Comparison of ENCODE assay signal across 8 mouse cellular contexts in the genomic region with DNA sequence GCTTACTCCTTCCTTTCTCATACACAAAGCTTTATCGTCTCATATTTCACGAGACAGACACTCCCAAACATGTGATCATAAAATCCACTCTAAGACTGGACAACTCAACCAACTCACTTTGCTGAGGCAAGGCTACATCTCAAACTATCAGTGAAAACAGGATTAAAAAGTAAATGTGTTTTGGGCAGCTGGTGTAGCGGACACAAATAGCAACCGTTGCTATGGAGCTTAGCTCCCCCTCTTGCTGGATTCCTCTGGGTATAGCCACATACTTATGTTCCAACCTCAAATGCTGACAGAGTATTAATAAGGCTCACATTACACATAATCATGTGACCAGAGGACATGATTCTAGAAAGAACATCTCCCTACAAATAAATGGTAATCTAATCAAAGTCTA. TPM values are rescaled to one million over a fixed set of nuclear protein-coding genes. Genes with fewer than 3 reads are reported as not detected.
A peak's percentile ranks its signal among the peaks of the same experiment; 100 is the strongest.
DNase-seq lines count a peak whose midpoint lies in the region; ATAC-seq and TF ChIP-seq lines count a peak whose summit lies in the region.

No protein-coding gene starts in this region.

- peaks cover 1% of the 10 kb centered on the region; the same call in 1 of the 2 replicates for H3K4me1 ChIP-seq in kidney, postnatal 0 days (replicated peaks; ENCODE audit: insufficient read depth, low read length)
- peaks cover 13% of the 10 kb centered on the region for H3K4me1 ChIP-seq in embryonic facial prominence, embryonic 13.5 days
- H3K4me1 ChIP-seq in hindbrain, embryonic 13.5 days (replicated peaks), result peaks cover 34% of the 10 kb centered on the region
- H3K4me1 ChIP-seq in midbrain, embryonic 14.5 days (ENCODE audit: control insufficient read depth, insufficient read depth, low read length), result peaks cover 22% of the 10 kb centered on the region

- peak; percentile 88 for DNase-seq in kidney, postnatal 0 days (ENCODE audit: low spot score)
- DNase-seq in kidney, adult 11 months, result no peak
- peak; percentile 80 for DNase-seq in midbrain, embryonic 14.5 days
- DNase-seq in cerebellum, postnatal 25 days, result no peak
- no peak for DNase-seq in cerebellum, postnatal 10 days
- DNase-seq in cerebellum, postnatal 36 days, result no peak

- H3K27me3 ChIP-seq in kidney, postnatal 0 days (ENCODE audit: insufficient read depth, low read length), result no peaks in the 10 kb centered on the region
- H3K27me3 ChIP-seq in embryonic facial prominence, embryonic 13.5 days, result no peaks in the 10 kb centered on the region
- H3K27me3 ChIP-seq in hindbrain, embryonic 13.5 days, result no peaks in the 10 kb centered on the region
- no peaks in the 10 kb centered on the region for H3K27me3 ChIP-seq in midbrain, embryonic 14.5 days (ENCODE audit: control insufficient read depth, insufficient read depth, low read length)

- peaks cover 17% of the 10 kb centered on the region for H3K36me3 ChIP-seq in kidney, postnatal 0 days (ENCODE audit: insufficient read depth, low read length)
- H3K36me3 ChIP-seq in embryonic facial prominence, embryonic 13.5 days, result peaks cover 35% of the 10 kb centered on the region
- peaks cover 34% of the 10 kb centered on the region for H3K36me3 ChIP-seq in hindbrain, embryonic 13.5 days
- peaks cover 35% of the 10 kb centered on the region for H3K36me3 ChIP-seq in midbrain, embryonic 14.5 days (ENCODE audit: control insufficient read depth, insufficient read depth, low read length)

- H3K27ac ChIP-seq in kidney, postnatal 0 days, result no peak overlapping the region
- no peak overlapping the region; the same call in 1 of the 2 replicates for H3K27ac ChIP-seq in embryonic facial prominence, embryonic 13.5 days
- H3K27ac ChIP-seq in hindbrain, embryonic 13.5 days, result peak overlapping the region; percentile 40
- H3K27ac ChIP-seq in midbrain, embryonic 14.5 days (replicated peaks; ENCODE audit: low read depth, low read length), result peak overlapping the region; percentile 37; the same call in 1 of the 2 replicates

- H3K4me2 ChIP-seq in kidney, postnatal 0 days (ENCODE audit: low read length), result 0 out of 2 replicates have a peak overlapping the region, but pooled peaks have one; percentile 22
- peak overlapping the region; percentile 18; the same call in 1 of the 2 replicates for H3K4me2 ChIP-seq in embryonic facial prominence, embryonic 13.5 days
- peak overlapping the region; percentile 22 for H3K4me2 ChIP-seq in hindbrain, embryonic 13.5 days
- H3K4me2 ChIP-seq in midbrain, embryonic 14.5 days (ENCODE audit: low read length), result peak overlapping the region; percentile 27

- peak; percentile 84 for ATAC-seq in kidney, postnatal 0 days (replicated peaks; ENCODE audit: low FRiP score, low read depth)
- peak; percentile 78; the same call in 1 of the 2 replicates for ATAC-seq in embryonic facial prominence, embryonic 13.5 days (ENCODE audit: insufficient number of reproducible peaks, insufficient read depth, low FRiP score, low TSS enrichment, low read depth)
- ATAC-seq in hindbrain, embryonic 13.5 days (ENCODE audit: low FRiP score), result peak; percentile 88
- ATAC-seq in midbrain, embryonic 14.5 days (ENCODE audit: low FRiP score, low TSS enrichment), result no peak; the same call in 1 of the 2 replicates

- H3K4me3 ChIP-seq in kidney, postnatal 0 days (replicated peaks; ENCODE audit: low read depth, low read length), result no peak overlapping the region
- H3K4me3 ChIP-seq in embryonic facial prominence, embryonic 13.5 days, result no peak overlapping the region
- 0 out of 2 replicates have a peak overlapping the region, but pooled peaks have one; percentile 1 for H3K4me3 ChIP-seq in hindbrain, embryonic 13.5 days
- H3K4me3 ChIP-seq in midbrain, embryonic 14.5 days (replicated peaks; ENCODE audit: low read depth, low read length), result no peak overlapping the region

- no peak overlapping the region for H3K9ac ChIP-seq in kidney, postnatal 0 days (ENCODE audit: low read depth, low read length)
- H3K9ac ChIP-seq in embryonic facial prominence, embryonic 13.5 days, result no peak overlapping the region
- no peak overlapping the region for H3K9ac ChIP-seq in hindbrain, embryonic 13.5 days
- no peak overlapping the region for H3K9ac ChIP-seq in midbrain, embryonic 14.5 days (replicated peaks; ENCODE audit: low read length)

- no peaks in the 10 kb centered on the region for H3K9me3 ChIP-seq in kidney, postnatal 0 days (replicated peaks; ENCODE audit: low read length)
- H3K9me3 ChIP-seq in embryonic facial prominence, embryonic 13.5 days, result peaks cover 3% of the 10 kb centered on the region; the same call in 1 of the 2 replicates
- no peaks in the 10 kb centered on the region for H3K9me3 ChIP-seq in hindbrain, embryonic 13.5 days
- H3K9me3 ChIP-seq in midbrain, embryonic 14.5 days (ENCODE audit: control insufficient read depth, low read length), result no peaks in the 10 kb centered on the region

- 40% methylated on average over 4 of the region's 4 CpGs for WGBS in kidney, postnatal 0 days
- WGBS in embryonic facial prominence, embryonic 13.5 days, result 40% methylated on average over 4 of the region's 4 CpGs
- WGBS in hindbrain, embryonic 13.5 days, result 40% methylated on average over 4 of the region's 4 CpGs
- 30% methylated on average over 4 of the region's 4 CpGs for WGBS in midbrain, embryonic 14.5 days

- TF ChIP-seq CTCF in kidney, postnatal 0 days (IDR thresholded peaks at IDR 0.05; ENCODE audit: low read depth), result no peak

RNA-seq across cellular contexts. Expression of a gene that starts 29.9 kb away (rescaled TPM):
- 19.8 and 19.9 TPM in 2 replicates for polyA plus RNA-seq in kidney, postnatal 0 days (2015; fragmentation: Nextera tagmentation; extraction: Ambion mirVana)
- polyA plus RNA-seq in embryonic facial prominence, embryonic 13.5 days (2015; fragmentation: Nextera tagmentation; extraction: Ambion mirVana), result 42.8 and 53.9 TPM in 2 replicates
- polyA plus RNA-seq in hindbrain, embryonic 13.5 days (2015; fragmentation: Nextera tagmentation; extraction: Ambion mirVana), result 155 and 169 TPM in 2 replicates
- polyA plus RNA-seq in midbrain, embryonic 14.5 days (2014; fragmentation: Nextera tagmentation; extraction: Ambion mirVana), result 152 and 202 TPM in 2 replicates

Comparison
In these comparisons a context has a peak if more than half of its experiments do, and no peak if none do; other contexts are left out.
1. DNase-seq: peak in kidney, postnatal 0 days (single experiment) and midbrain, embryonic 14.5 days (single experiment); none in kidney, adult 11 months (single experiment), cerebellum, postnatal 25 days (0 of 2), cerebellum, postnatal 10 days (0 of 2) and cerebellum, postnatal 36 days (0 of 2).
2. H3K27ac ChIP-seq: peak in hindbrain, embryonic 13.5 days (single experiment) and midbrain, embryonic 14.5 days (single experiment); none in kidney, postnatal 0 days (single experiment) and embryonic facial prominence, embryonic 13.5 days (single experiment).
3. Peak in every context shown above with its lines, with median percentiles within 50 percentile points of each other: H3K4me2 ChIP-seq.